Mouse (Mus musculus) midbrain, embryonic 16.5 days (tissue): ENCODE data around the gene Dnajc5. TPM values are rescaled to one million over a fixed set of nuclear protein-coding genes. Genes with fewer than 3 reads are reported as not detected.

Experiments
- ATAC-seq: fragments of 200-750 bp; cut with Nextera tagmentation; 2 replicates; pipeline ENCODE4 v1.8.0; 2017; ENCODE audit warnings: moderate TSS enrichment
- H3K27ac ChIP-seq: fragments of 300-500 bp; sonication (generic); 2 replicates; pipeline ENCODE4 v1.5.1; 2014; ENCODE audit warnings: mild to moderate bottlenecking, low read length, mixed read lengths
- H3K27me3 ChIP-seq: fragments of 300-500 bp; sonication (generic); 2 replicates; pipeline ENCODE4 v1.6.1; 2014; ENCODE audit warnings: low read depth, low read length, mixed read lengths; ENCODE audit not compliant: control insufficient read depth, insufficient read depth
- H3K36me3 ChIP-seq: fragments of 300-500 bp; sonication (generic); 2 replicates; pipeline ENCODE4 v1.6.1; 2014; ENCODE audit warnings: mild to moderate bottlenecking, low read length, moderate library complexity, mixed read lengths; ENCODE audit not compliant: control insufficient read depth, insufficient read depth
- H3K4me1 ChIP-seq: fragments of 300-500 bp; sonication (generic); 2 replicates; pipeline ENCODE4 v1.6.1; 2014; ENCODE audit warnings: mild to moderate bottlenecking, low read length, mixed read lengths; ENCODE audit not compliant: control insufficient read depth, insufficient read depth
- H3K4me2 ChIP-seq: fragments of 300-500 bp; sonication (generic); 2 replicates; pipeline ENCODE4 v1.6.1; 2014; ENCODE audit warnings: mild to moderate bottlenecking, low read length, mixed read lengths
- H3K4me3 ChIP-seq: fragments of 300-500 bp; sonication (generic); 2 replicates; pipeline ENCODE4 v1.5.1; 2014; ENCODE audit warnings: low read depth, mild to moderate bottlenecking, low read length, moderate library complexity, mixed read lengths
- H3K9ac ChIP-seq: fragments of 300-500 bp; sonication (generic); 2 replicates; pipeline ENCODE4 v1.6.1; 2014; ENCODE audit warnings: low read depth, low read length, mixed read lengths
- H3K9me3 ChIP-seq: fragments of 300-500 bp; sonication (generic); replicated peaks from 2 replicates; pipeline ENCODE4 v1.6.1; 2014; ENCODE audit warnings: mild to moderate bottlenecking, low read length, mixed read lengths; ENCODE audit not compliant: control insufficient read depth, poor library complexity, severe bottlenecking
- WGBS: fragments of 180-500 bp; shearing (Covaris S2); extraction: QIAGEN DNeasy Blood & Tissue Kit; methylation state at CpG from one replicate; pipeline ENCODE4 v1.1.7; 2014; 5-methylcytosine and 5-hydroxymethylcytosine counted together
- polyA plus RNA-seq: library from polyadenylated mRNA; unstranded; fragments of >200 nt; fragmentation: Nextera tagmentation; extraction: Ambion mirVana; gene quantifications from 2 replicates; pipeline ENCODE4 v1.2.1, GENCODE M21; 2015

Gene Dnajc5
- polyA plus RNA-seq, 1 experiment from 2014 or later = 302 TPM

DNA sequence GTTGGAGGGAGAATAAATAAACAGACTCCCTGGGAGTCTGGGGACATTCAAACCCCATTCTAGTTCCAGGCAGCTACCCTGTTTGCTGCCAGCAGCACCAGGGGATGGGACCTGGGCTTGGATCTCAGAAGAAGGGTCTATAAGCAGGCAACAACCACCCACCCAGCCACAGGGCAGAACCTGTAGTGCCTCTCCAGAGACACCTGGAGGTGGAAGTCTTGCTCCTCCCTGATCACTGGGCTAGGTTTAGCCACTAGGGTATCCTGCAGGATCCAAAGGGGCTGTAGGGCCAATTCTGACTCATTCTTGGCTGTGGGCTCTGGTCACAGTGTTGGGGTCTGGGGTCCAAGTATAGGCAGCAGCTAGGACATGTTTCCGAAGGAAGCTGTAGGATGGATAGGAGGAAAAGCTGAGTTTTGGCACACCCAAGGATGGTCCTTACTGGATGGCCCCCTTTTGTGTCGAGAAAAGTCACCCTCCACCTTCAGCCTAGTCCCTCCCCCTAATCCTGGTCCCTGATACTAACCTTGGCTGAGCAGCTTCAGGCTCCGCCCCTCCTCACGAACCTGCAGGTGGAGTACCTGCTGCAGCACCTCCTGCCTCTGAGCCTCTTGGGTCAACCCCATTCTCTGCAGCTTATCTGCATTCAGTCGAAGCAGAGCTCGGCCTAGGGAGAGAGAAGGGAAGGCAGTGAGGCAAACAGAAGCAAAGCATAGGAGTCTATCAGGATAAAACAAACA, 76.1 kb downstream of the Dnajc5 start:
- no peak overlapping the region for H3K4me3 ChIP-seq
- no peaks in the 10 kb centered on the region for H3K27me3 ChIP-seq
- H3K27ac ChIP-seq = no peak overlapping the region
- H3K9me3 ChIP-seq = no peaks in the 10 kb centered on the region
- WGBS = 63% methylated on average over 6 of the region's 6 CpGs
- H3K4me2 ChIP-seq = no peak overlapping the region
- no peak for ATAC-seq
- H3K9ac ChIP-seq = peak overlapping the region; percentile 4; the same call in 1 of the 2 replicates
- peaks cover 5% of the 10 kb centered on the region for H3K36me3 ChIP-seq
- peaks cover 35% of the 10 kb centered on the region for H3K4me1 ChIP-seq

DNA sequence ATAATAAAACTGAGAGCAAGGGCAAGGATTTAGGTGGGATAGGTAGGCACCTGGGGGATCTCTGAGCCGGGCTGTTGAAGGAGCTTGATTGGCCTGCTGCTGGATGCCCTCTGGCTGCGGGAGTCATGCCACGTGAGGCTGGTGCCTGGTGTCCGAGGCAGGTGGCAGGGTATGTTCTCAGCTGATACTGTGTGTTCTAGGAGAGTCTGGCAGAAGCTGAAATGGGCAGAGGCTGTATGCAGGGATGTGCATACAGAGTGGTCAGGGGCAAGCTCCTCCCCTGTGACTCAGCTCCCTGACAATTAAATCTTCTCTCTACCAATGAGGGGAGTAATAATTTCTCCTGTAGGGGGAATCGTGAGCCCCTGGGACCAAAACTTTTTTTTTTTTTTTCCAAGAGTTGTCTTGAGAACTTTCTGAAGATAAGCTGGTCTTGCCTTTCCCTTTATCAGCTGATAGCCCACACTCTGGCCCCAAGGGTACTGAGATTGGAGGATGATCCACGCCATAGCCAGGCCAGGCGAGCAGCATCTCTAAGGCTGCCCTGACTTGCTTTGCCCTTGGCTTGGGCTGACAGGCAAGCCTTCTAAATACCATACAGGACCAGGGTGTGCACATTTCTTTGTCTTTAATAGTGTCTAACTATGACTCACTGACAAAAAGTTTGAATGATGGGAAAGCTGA, 77.2 kb downstream of the Dnajc5 start:
- Histone ChIP-seq H3K9ac (peak overlapping the region; percentile 98), H3K4me1 (peaks cover 39% of the 10 kb centered on the region)

GRCm38 (mm10) chr2:181598454-181599351, 78.4 kb downstream of the Dnajc5 start, which contains the start of gene Samd10:
TSS of gene Samd10 (minus strand) at chr2:181599212.
- peak; percentile 44 for ATAC-seq
- H3K27me3 ChIP-seq = no peaks in the 10 kb centered on the region
- peak within 1 kb of the TSS; percentile 79 for H3K4me3 ChIP-seq
- peaks cover 5% of the 10 kb centered on the region for H3K36me3 ChIP-seq
- peak within 1 kb of the TSS; percentile 98 for H3K9ac ChIP-seq
- H3K4me2 ChIP-seq = peak within 1 kb of the TSS; percentile 81
- H3K27ac ChIP-seq = peak within 1 kb of the TSS; percentile 97
- H3K9me3 ChIP-seq = no peaks in the 10 kb centered on the region
- peaks cover 41% of the 10 kb centered on the region for H3K4me1 ChIP-seq
- WGBS = 1% methylated on average over 71 of the region's 71 CpGs

More for the DNA sequence above, 77.2 kb downstream of the Dnajc5 start:
- Histone ChIP-seq H3K27ac (peak overlapping the region; percentile 97; the same call in 1 of the 2 replicates), H3K9me3 (no peaks in the 10 kb centered on the region), H3K4me3 (no peak overlapping the region; the same call in 1 of the 2 replicates), H3K27me3 (no peaks in the 10 kb centered on the region), H3K4me2 (peak overlapping the region; percentile 81), H3K36me3 (peaks cover 5% of the 10 kb centered on the region)
- no peak for ATAC-seq
- WGBS = 78% methylated on average over 7 of the region's 7 CpGs

DNA sequence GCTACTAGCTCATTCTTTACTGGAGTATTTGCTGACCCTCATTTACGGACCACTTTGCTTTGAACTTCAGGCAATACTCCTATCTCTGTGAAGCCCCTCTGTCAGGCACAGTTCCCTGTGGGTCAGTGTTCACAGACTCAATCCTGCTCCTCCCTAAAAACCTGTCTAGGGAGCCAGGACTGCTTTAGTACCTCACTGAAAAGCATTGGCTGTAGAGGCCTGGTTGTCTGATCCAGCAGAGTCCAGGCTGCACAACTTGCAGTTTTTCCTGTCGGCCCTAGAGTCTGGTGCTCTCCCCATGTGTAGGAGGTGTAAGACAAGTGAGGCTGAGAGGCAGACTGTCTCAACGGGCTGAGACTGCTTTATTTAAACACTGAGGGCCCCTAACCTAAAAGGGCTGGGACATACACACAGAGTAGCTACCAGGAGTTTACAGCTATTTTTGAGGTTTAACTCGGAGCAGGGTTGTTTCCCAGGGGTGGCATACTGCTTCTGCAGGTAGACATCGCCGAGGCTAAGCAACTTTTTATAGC, 80.0 kb downstream of the Dnajc5 start:
- Histone ChIP-seq H3K4me2 (peak overlapping the region; percentile 78), H3K36me3 (peaks cover 5% of the 10 kb centered on the region), H3K9ac (peak overlapping the region; percentile 72), H3K9me3 (no peaks in the 10 kb centered on the region), H3K27ac (peak overlapping the region; percentile 88), H3K4me1 (peaks cover 41% of the 10 kb centered on the region), H3K4me3 (peak overlapping the region; percentile 80), H3K27me3 (no peaks in the 10 kb centered on the region)
- ATAC-seq = 0 out of 2 replicates have a peak, but pooled peaks have one; percentile 0
- 65% methylated on average over 6 of the region's 6 CpGs for WGBS

- Histone ChIP-seq H3K36me3 (peaks cover 5% of the 10 kb centered on the region), H3K4me3 (peak overlapping the region; percentile 80), H3K9ac (peak overlapping the region; percentile 79), H3K4me1 (peaks cover 41% of the 10 kb centered on the region), H3K9me3 (no peaks in the 10 kb centered on the region), H3K27me3 (no peaks in the 10 kb centered on the region), H3K4me2 (peak overlapping the region; percentile 78), H3K27ac (peak overlapping the region; percentile 88)
- ATAC-seq = peak; percentile 92
- 2% methylated on average over 57 of the region's 57 CpGs for WGBS
These were observed 80.8 kb downstream of the Dnajc5 start for GRCm38 (mm10) chr2:181600828-181601750.

GRCm38 (mm10) chr2:181601751-181602145, 81.5 kb downstream of the Dnajc5 start:
- Histone ChIP-seq H3K27ac (peak overlapping the region; percentile 76), H3K27me3 (no peaks in the 10 kb centered on the region)

GRCm38 (mm10) chr2:181602367-181602766, 82.1 kb downstream of the Dnajc5 start:
- Histone ChIP-seq H3K36me3 (no peaks in the 10 kb centered on the region), H3K9me3 (no peaks in the 10 kb centered on the region), H3K4me1 (peaks cover 35% of the 10 kb centered on the region), H3K4me2 (peak overlapping the region; percentile 77; the same call in 1 of the 2 replicates), H3K9ac (no peak overlapping the region), H3K27ac (no peak overlapping the region), H3K4me3 (no peak overlapping the region), H3K27me3 (no peaks in the 10 kb centered on the region)
- no peak for ATAC-seq
- 75% methylated on average over 4 of the region's 4 CpGs for WGBS

More at GRCm38 (mm10) chr2:181601751-181602145, 81.5 kb downstream of the Dnajc5 start:
- 0 out of 2 replicates have a peak, but pooled peaks cover under 1% of the 10 kb centered on the region for H3K36me3 ChIP-seq
- ATAC-seq = no peak
- peaks cover 41% of the 10 kb centered on the region for H3K4me1 ChIP-seq
- H3K9ac ChIP-seq = peak overlapping the region; percentile 79
- H3K4me3 ChIP-seq = peak overlapping the region; percentile 80
- WGBS = 32% methylated on average over 10 of the region's 10 CpGs
- peak overlapping the region; percentile 77 for H3K4me2 ChIP-seq
- no peaks in the 10 kb centered on the region for H3K9me3 ChIP-seq
